Mouse (Mus musculus): ENCODE data around the gene Mfsd11.
A peak's percentile ranks its signal among the peaks of the same experiment; 100 is the strongest.
"Not testable (repeated sequence)": the region's sequence is repeated elsewhere in the genome, so short reads cannot be mapped to it uniquely, and the experiment has no call there.

Gene Mfsd11

DNA sequence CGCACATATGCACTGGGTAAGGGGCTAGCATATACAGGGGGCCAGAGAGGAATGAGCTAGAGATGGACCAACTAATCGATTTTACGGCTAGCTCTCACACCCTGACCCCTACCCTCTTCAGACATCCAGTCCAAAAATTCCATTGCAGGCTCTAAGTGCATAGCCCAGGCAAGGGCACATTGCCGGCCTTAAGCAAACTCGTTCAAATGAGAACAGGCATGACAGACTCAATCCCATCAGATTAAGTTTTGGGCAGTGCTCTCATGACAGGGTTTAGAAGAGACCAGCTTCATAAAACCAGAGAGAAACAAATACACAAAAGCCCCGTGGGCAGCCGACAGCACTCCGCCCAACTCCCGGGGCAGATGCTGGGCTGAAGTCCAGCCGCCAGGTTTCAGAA is 30.0 kb upstream of the Mfsd11 start:
- no peak for DNase-seq

DNA sequence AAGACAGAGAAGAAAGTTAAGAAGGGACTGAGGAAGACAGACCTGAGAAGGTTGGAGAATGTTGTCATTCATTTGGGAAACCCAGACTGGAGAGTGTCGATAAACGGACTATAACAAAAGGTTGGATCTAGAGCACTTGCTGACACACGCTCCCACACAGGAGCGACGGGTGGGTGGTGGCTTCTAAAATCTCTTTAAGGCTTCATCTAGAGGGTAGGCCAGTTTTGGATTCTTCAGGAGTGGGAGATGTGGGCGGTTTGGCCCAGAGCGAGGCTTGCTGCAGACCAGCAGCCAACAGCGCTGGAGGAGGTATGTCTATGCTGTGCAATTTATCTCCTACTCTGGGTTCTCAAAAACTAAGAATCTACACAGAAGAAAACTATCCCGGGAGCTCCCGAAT is 29.6 kb upstream of the Mfsd11 start:
- DNase-seq = no peak

DNA sequence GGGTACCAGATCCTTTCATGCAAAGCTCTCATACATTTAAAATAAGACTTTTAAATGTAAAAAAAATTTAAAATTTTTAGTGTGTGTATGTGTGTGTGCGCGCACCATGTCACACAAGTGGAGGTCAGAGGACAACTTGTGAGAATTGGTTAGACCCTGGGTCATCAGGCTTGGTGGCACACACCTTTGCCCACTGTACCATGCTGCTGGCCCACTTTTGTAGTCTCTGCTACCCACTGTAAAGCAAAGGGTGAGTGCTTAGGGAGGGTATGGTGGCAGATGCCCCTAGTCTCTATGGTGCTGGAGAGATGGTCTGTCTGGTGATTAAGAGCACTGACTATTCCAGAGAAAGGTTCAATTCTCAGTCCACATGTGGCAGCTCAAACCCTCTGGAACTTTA is 29.0 kb upstream of the Mfsd11 start:
- no peak for DNase-seq

DNA sequence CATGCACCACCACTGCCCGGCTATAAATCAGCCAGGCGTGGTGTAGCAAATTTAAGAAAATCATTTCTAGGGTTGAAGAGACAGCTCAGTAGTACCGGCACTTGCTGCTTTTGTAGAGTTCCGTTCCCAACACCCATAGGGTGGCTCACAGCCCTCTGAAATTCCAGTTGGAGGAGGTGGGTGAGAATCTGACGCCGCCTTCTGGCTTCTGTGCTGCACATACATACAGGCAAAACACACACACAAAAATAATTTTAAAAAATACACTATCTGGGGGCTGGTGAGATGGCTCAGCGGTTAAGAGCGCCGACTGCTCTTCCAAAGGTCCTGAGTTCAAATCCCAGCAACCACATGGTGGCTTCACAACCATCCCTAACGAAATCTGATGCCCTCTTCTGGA is 28.4 kb upstream of the Mfsd11 start:
- DNase-seq = not testable (repeated sequence)

DNA sequence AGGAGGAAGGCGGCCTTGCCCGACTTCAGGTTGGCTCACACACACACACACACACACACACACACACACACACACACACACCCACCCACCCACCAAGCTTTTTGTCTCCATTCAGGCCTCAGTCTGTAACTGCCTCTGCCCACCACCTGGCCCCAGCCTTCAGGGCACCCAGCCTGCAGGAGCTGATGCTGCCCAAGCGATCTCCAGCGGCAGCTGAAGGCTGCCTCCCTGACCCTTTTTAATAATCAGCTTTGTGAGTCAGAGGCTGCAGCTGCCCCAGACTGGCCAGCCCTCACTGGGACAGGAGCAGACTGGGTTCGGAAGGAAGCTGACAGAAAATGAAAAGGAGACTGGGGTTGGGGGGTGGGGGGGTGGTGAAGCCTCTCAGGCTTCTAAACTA is 27.0 kb upstream of the Mfsd11 start:
- no peak for DNase-seq

DNA sequence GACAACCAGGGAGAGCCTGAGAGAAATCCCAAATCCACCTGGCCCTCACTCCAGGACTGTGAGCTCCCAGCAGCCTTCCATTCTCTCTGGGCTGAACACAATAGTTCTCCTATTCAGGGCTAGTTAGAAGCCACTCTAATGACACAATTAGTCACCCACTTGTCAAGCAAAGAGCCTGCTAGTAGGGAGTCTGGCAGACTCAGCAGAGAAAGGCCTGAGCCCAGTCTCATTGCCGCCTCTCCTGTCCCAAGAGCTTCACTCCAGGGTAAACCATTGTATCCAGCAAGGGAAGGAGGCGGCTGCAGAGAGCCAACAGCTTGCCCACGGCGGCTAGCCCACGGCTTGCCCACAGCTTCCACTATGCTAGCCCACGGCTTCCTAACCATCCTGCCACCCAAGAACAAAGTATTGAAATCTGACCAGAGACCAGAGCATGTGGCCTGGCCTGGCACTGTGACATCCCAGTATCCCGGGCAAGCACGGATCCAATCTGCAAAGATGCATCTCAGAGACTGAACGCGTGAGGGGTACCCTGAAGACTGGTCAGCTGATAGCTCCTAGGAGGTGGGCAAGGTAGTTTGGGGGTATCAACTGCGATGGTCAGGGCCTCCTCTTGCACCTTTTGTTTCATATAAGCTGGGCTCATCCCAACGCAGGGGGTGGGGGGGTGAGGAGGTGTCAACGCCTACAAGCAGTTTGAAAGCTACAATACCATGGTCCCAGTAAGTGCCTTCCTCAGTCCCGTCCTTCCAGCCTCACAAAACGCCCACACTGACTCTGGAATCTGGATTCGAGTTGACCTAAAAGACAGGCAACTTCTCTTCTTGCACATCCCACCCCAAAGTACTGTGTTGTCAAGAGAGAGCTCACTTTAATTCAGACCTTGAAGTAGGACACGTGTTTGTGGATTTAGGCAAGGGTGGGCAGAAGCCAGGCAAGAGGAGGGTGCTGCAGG is 25.4 kb upstream of the Mfsd11 start:
- DNase-seq = peak; percentile 41 to 48

DNA sequence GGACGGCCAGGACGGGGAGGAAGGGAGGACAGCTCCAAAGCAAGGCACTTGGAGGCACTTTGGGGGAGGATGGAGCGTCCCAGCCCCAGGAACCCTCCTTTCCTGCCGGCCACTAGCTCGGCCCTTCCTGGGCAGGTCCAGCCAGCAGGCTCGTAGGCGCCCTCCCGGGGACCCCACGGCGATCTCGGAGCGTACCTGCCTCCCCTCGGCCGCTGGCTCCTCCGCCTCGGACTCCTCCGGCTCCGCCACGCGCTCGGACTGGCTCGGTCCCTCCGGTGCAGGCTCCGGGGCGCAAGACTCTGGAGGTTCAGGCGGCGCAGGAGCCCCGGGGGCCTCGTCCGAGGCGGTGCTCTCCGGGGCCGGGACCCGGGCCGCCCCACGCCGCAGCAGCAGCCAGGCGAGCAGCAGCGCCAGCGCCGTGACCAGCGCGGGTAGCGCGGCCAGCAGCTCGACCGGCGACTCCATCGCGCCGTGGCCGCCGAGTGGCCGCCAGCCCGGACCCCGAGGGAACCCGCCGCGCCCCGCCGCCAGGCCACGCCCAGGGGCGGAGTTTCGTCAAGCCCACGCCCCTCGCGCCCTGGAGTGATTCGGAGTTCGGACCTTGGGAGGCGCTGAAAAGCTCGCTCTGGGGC is 24.6 kb upstream of the Mfsd11 start, which contains the start of gene Mxra7:
Mxra7 (minus strand) TSS at position 513 of the 632 bp plus-strand sequence.
- peak; percentile 83 to 86 for DNase-seq

DNA sequence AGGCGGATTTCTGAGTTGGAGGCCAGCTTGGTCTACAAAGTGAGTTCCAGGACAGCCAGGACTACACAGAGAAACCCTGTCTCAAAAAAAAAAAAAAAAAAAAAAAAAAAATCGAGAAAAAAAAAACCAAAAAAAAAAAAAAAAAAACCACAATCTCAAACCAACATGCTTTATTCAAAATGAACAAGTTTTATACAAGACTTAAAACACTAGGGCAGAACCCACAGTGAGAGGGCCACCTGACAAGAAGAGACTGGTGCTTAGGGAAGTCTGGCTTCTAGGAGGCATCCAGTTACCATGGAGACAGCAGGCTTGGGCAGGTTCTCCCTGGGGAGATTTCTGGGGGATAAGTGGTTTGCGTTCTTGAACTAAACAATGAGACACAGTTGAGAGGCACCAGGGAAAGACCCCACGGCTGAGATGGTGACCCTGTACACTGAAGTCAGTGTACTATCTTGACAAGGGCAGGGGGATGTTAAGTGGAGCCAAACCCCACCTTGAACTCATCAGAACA is 20.0 kb upstream of the Mfsd11 start:
- DNase-seq = no peak

DNA sequence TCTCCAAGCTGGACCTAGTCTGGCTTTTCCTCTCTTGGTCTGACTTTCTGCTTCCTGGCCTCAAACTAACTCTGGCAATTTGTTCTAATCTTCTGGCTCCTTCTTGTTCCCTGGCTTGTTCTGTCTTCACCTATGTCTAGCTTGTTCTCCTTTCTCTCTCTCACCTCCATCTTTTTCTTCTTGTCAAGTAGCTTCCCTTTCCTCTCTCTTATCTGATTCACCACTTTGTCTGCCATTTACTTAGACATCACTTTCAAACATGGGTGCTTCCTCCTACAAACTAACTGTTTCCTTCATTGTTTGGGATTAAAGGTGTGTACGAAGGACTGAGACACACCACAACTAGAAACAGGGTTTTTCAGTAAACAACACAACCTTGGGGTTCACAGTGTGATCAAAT is 17.3 kb upstream of the Mfsd11 start:
- DNase-seq = no peak

DNA sequence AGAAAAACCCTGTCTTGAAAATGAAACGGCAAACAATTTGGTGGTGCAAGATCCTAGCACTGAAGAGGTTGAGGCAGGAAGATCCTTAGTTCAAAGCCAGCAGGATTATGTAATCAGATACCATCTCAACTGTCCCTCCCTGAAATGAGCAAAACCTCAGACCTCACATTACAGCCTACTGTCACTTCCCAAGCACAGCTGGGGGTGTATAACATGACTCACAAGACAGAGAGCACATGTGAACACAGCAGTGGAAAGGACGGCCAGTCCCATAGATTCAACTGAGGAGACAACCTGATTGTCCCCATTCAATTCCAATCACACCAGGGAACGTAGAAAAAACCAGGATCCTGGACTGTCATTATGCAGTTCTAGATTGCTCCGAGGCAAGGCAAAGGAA is 16.0 kb upstream of the Mfsd11 start:
- no peak for DNase-seq

DNA sequence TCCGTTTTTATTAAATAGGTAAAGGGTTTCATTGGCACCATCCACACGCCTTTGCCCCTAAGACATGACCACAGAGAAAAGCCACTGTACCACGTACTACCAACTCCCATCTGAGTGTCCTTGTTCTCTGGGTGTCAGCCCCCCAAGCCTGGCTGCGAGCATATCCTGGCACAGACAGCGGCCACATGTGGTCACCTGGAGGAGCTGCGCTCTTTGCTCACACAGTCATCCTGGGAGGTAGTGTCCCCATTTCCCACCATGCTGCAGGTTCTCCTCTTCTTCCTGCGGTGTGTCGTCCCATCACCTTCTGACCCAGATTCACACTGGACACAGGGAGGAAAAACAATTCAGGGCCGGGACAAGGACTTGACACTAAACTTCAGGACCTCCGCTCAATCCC is 14.8 kb upstream of the Mfsd11 start:
- DNase-seq = no peak

DNA sequence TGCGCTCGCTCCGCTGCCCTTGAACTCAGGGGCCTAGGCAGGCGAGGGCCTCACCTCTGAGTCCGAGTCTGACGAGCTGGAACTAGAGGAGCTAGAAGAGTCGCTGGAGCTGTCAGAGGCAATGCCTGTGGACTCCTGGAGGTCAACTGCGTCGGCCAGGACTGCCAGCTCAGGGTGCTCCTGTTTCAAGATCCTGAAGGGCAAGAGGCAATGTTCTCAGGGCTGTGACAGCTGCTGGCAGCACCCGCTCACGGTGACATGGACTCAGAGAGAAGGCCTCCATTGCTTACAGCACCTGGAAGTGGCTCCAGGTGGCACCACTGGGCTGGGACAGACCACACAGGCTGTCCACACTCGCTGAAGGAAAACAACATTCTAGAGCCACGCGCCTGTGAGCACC is 13.3 kb upstream of the Mfsd11 start:
- no peak for DNase-seq

DNA sequence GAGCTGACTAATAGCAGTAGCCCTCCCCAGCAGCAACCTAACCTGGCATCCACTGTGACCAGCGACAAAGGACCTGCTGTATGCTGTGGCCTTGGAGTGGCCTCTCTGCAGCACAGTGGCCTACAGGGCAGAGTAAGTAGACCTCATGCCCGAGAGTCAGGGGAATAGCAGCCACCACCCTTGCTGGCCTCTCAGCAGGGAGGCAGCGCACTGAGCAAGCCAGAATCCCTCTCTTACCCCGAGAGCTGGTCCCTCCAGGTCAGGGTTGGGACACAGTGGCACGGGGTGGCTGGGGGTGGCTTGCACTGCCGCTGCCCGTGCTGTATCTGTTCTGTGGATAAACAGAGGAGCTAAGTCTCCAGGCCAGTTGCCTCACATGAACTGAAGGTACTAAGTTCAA is 12.6 kb upstream of the Mfsd11 start:
- no peak for DNase-seq

DNA sequence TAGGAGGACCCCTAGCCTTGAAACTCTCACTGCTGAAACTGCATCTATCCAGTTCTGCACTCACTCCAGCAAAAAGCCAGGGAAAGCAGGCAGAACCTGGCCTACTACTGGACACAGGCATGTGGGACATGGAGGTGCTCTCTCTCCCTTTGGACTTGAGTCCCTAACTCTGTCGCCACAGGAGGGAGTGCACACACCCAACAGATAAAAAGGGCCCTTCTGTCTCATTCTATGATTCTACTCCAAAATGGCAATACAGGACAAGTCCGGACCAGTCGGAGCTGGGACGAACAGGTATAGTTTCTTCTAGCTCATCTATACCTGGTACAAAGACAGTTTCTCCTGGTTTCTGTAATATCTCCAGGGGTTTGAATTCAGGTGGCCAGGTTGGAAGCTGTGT is 11.5 kb upstream of the Mfsd11 start:
- DNase-seq = no peak

DNA sequence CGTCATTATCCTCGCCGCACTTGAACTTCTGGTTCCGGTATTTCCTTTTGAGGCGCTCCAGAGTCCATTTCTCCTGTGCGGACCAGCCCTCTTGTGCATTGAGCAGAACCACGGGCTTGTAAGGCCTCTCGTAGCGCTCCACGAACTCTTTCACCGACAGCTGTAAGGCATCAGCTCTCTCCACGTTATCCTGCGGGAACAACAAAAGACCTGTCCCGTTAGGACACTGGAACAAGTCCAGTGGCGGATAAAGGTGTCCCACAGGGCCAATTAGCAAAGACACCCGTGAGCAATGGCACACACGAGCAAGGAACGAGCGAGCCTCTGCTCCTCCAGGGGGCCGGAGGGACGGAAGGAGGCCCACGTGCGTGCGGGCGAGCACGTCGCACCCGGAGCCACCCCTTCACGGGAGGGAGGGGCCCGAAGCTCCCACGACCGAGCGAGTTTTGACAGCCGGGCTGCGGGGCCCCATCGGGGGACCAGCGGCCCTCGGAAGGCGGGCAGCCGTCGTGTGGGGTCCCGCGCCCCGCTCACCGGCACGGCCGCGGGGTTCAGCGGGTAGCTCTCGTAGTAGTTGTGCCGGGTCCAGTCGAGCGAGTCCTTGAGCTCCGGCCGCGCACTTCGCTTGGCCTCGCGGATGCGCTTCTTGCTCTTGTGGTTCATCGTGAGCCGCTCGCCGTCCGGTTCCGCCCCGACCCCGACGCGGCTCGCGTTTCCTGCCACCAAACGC is 9.5 kb upstream of the Mfsd11 start:
- DNase-seq = peak; percentile 83

DNA sequence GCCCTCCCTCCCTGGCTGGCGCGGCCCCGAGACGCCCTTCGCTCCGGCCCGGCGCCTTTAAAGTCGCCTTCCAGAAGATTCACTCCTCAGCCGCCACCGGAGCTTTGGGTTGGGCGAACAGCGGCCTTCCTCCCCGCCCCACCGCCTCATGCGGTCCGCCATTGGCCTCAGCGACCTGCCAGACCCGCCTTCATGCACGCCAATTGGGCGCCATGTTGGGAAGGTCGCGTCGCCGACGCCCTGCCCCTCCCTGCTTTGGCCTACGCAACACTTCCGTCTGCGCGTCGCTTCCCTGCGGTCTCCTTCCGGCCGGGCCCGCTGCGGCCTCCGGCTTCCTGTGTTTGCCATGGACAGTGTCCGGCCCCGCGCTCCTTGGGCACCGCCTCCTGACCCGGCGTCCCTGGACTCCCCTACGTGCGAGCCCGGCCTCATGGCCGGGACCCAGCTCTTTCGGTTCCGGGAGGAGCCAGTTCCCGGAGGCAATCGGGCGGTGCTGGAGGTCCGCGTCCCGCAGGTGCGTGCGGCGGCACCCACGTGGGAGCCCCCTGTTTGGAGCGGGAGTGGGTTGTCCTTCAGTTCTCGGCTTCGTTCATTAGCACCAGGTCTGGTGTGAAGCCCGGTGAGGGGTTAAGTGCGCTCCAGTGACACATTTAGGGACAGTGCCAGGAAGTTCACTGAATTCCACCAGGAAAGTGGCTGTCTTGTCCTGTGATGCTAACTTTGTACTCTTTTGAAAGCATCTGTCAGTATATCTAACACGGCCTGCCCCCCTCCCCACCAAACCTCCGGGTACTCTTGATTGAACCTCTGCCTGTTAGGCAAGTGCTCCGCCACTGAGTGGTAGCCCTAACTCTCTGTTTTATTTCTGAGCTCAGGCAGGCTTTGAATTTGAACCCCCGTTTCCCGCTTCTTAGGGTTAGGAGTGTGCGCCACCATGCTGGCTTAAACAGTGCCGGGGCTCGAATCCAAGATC is 8.7 kb upstream of the Mfsd11 start, which contains the start of the genes Mettl23 and Jmjd6:
Mettl23 (plus strand) TSS at position 18 of the 973 bp plus-strand sequence.
Jmjd6 (minus strand) TSS at position 189 of the 973 bp plus-strand sequence.
- peak; percentile 97 to 99 for DNase-seq

DNA sequence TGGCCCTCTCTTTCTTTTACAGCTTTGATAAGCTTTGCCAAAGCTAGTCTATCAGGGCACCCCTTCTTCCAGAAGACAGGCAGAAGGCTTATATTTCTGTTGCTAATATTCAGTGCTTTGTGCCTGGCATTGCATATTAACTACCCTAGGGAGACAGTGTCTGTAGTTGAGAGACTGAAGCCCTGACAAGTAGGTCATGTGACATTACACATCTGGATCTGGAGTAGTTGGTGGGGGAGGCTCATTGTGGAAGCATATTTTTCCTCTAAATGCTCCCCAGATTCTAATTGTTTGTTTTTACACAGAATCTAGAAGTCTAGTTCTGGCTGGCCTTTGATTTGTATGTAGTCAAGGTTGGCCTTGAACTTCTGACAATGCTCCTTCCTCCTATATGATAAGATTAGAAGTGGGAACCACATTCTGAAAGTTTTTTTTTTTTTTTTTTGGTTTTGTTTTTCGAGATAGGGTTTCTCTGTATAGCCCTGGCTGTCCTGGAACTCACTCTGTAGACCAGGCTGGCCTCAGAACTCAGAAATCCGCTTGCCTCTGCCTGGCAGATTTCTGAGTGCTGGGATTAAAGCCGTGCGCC is 5.6 kb upstream of the Mfsd11 start:
- no peak for DNase-seq

DNA sequence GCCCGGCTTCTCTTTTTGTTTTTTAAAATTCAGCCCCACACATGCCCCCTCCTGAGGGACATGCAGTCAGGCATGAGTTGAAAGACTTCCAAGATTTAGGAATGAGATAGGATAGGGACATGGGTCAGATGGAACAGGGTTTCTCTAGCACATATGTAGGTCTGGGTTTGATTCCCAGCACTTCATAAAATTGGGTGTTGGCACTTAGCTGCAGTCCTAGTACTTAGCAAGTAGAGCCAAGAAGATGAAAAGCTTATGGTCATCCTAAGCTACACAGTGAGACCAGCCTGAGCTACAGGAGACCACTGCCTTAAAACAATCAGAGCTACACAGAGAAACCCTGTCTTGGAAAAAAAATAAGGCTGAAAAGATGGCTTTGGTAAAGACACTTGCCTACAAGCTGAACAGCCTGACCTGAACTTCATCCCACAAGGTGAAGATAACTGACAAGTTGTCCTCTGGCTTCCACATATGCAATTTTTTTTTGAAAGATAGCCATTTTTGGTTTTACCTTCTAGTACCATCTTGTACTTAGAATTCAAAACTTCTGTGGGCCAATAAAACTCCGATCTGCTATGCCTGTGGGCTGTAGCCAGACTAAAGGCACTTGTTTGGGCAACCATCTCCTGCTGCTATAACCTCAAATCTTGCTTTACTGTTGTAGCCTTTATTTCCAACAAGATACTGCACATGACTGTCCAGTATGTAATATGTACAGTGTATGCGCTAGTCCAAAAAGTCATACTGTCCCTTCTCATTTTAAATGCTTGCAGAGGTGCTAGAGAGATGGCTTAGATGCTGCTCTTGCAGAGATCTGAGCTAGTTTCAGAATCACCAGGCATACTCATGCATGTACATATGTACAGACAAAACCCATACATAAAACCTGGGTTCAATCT is 4.8 kb upstream of the Mfsd11 start:
- no peak for DNase-seq

DNA sequence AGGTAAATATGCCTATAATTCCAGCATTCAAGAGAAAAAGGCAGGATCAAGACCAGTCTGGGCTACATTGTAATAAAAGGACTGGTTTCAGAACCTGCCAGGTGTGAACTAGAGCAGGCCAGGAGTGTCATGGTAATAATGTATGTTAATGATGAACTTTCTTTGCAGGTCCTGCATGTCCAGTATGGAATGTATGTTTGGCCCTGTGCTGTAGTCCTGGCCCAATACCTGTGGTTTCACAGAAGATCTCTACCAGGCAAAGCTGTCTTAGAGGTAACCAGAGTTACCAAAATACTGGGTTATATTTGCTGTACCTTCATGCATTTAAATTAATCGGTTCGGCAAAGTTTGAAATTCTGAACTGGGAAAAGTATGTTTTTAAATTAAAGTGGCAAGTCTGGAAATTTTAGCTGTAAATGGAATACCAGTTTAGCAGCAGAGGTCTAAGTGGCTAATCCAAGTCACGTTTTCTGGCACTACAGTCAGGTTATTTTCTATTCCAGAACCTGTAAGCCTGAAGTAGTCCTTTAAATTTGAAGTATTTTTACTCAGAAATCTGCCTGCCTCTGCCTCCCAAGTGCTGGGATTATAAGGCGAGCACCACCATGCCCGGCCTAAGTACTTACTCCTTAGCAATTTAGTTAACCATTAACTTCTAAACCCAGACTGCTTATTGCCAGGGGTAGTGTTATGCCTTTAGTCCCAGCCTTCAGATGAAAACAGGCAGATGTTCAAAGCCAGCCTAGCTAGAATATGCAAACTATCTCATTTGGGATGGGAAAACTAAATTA is 4.0 kb upstream of the Mfsd11 start:
- no peak for DNase-seq

DNA sequence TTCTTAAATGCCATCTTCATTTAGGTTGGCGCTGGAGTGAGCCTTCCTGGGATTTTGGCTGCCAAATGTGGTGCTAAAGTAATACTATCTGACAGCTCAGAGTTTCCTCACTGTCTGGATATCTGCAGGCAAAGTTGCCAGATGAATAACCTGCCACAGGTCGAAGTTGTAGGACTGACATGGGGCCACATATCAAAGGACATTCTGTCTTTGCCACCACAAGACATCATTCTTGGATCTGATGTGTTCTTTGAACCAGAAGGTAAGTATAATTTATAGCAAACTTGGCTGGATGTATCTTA is 3.4 kb upstream of the Mfsd11 start:
- DNase-seq = not testable (repeated sequence)
